Mouse (Mus musculus) ES-E14 (cell line): Measurements from ENCODE around the gene Cited1. TPM values are rescaled to one million over a fixed set of nuclear protein-coding genes. Genes with fewer than 3 reads are reported as not detected.

ENCODE experiments used
- DNase-seq: peaks from one replicate; pipeline ENCODE4 v3.0.0-alpha.2; 2013; ENCODE audit warnings: low read depth, low spot score
- H3K27ac ChIP-seq: 2 replicates; pipeline ENCODE4 v1.5.1; 2012; ENCODE audit warnings: low read depth, mild to moderate bottlenecking, low read length, moderate library complexity, mixed read lengths; ENCODE audit not compliant: poor library complexity, insufficient read depth, severe bottlenecking
- H3K36me3 ChIP-seq: 2 replicates; pipeline ENCODE4 v1.6.1; 2012; ENCODE audit warnings: mild to moderate bottlenecking, low read length, moderate library complexity, mixed read lengths; ENCODE audit not compliant: control insufficient read depth, poor library complexity, insufficient read depth, severe bottlenecking
- H3K4me1 ChIP-seq, 2 experiments: fragments of 150-350 bp in 1 of 2; sonication (generic) in 1 of 2; 2 replicates each; pipeline ENCODE4 v1.6.1; 2012; ENCODE audit warnings: low read length in 2 of 2, mild to moderate bottlenecking in 1 of 2, mixed read lengths in 1 of 2; ENCODE audit not compliant: control insufficient read depth in 2 of 2, insufficient read depth in 2 of 2, poor library complexity in 1 of 2
- H3K4me3 ChIP-seq, 2 experiments: fragments of 150-350 bp in 1 of 2; sonication (generic) in 1 of 2; 2 replicates each; pipeline ENCODE4 v1.5.1; 2012; ENCODE audit warnings: low read length in 2 of 2, low read depth in 1 of 2, mild to moderate bottlenecking in 1 of 2, mixed read lengths in 1 of 2; ENCODE audit not compliant: insufficient read depth in 1 of 2, poor library complexity in 1 of 2, severe bottlenecking in 1 of 2
- H3K9ac ChIP-seq: 2 replicates; pipeline ENCODE4 v1.6.1; 2012; ENCODE audit warnings: low read depth, mild to moderate bottlenecking, low read length, mixed read lengths; ENCODE audit not compliant: poor library complexity, insufficient read depth, severe bottlenecking
- H3K9me3 ChIP-seq: fragments of 150-350 bp; sonication (generic); 2 replicates; pipeline ENCODE4 v1.6.1; 2012; ENCODE audit warnings: low read depth, mild to moderate bottlenecking, low read length; ENCODE audit not compliant: control insufficient read depth, insufficient read depth
- CHD2 ChIP-seq: IDR thresholded peaks from 2 replicates; pipeline ENCODE4 v1.6.1; 2014; ENCODE audit warnings: mild to moderate bottlenecking, low read depth, low read length, inconsistent platforms
- HCFC1 ChIP-seq: IDR thresholded peaks from 2 replicates; pipeline ENCODE4 v1.6.1; 2012; ENCODE audit warnings: low read length, inconsistent platforms, borderline replicate concordance; ENCODE audit not compliant: insufficient read depth
- MAFK ChIP-seq: IDR thresholded peaks from 2 replicates; pipeline ENCODE4 v1.6.1; 2014; ENCODE audit warnings: mild to moderate bottlenecking, low read depth, low read length, inconsistent platforms; ENCODE audit not compliant: insufficient read depth
- ZC3H11A ChIP-seq: IDR thresholded peaks from 2 replicates; pipeline ENCODE4 v1.6.1; 2012; ENCODE audit warnings: low read depth, mild to moderate bottlenecking, inconsistent platforms, low read length, borderline replicate concordance
- ZNF384 ChIP-seq: IDR thresholded peaks from 2 replicates; pipeline ENCODE4 v1.6.1; 2012; ENCODE audit warnings: low read depth, low read length, inconsistent platforms
- in situ Hi-C, 2 experiments: fragments of 600-800 bp; cut with MboI; formaldehyde crosslinking; loops; one replicate each; pipeline ENCODE4 v1.15.1; 2025; ENCODE audit warnings: low sequenced_read_pairs in 2 of 2, inconsistent platforms in 1 of 2; ENCODE audit not compliant: unreplicated experiment in 2 of 2
- total RNA-seq: library from RNA; depleted of rRNA; stranded (reverse); fragments of 300-350 nt; gene quantifications from 2 replicates; pipeline ENCODE4 v1.2.3, GENCODE M21; 2012

The Cited1 gene
- total RNA-seq, 1 experiment, result 9.3 TPM

- in situ Hi-C loops, result no loop called here
- no peak for TF ChIP-seq CHD2
- no peak for TF ChIP-seq ZNF384
- TF ChIP-seq HCFC1, result no peak
- no peak for TF ChIP-seq MAFK
- no peak for TF ChIP-seq ZC3H11A
- Histone ChIP-seq H3K27ac (no peak overlapping the region), H3K36me3 (no peaks in the 10 kb centered on the region), H3K4me1 (no peaks in the 10 kb centered on the region), H3K4me3 (no peak overlapping the region), H3K9ac (no peak overlapping the region), H3K9me3 (no peaks in the 10 kb centered on the region)
- no peak for DNase-seq
These were observed 1.9 kb upstream of the Cited1 start for GRCm38 (mm10) chrX:102253892-102254291.

GRCm38 (mm10) chrX:102251221-102251936 is 602 bp downstream of the Cited1 start:
- TF ChIP-seq MAFK (no peak), HCFC1 (no peak), CHD2 (no peak), ZC3H11A (no peak), ZNF384 (no peak)
- DNase-seq, result no peak
- no peaks in the 10 kb centered on the region for H3K9me3 ChIP-seq
- H3K9ac ChIP-seq, result peak overlapping the region; percentile 64
- in situ Hi-C loops, result no loop called here
- H3K27ac ChIP-seq, result no peak overlapping the region
- no peaks in the 10 kb centered on the region for H3K4me1 ChIP-seq
- H3K4me3 ChIP-seq, result peak overlapping the region; percentile 70
- H3K36me3 ChIP-seq, result no peaks in the 10 kb centered on the region

- in situ Hi-C loops, result no loop called here
- Histone ChIP-seq H3K9me3 (no peaks in the 10 kb centered on the region), H3K4me3 (peak overlapping the region; percentile 64 to 70), H3K4me1 (no peaks in the 10 kb centered on the region), H3K9ac (peak overlapping the region; percentile 10; the same call in 1 of the 2 replicates), H3K36me3 (no peaks in the 10 kb centered on the region), H3K27ac (no peak overlapping the region)
- no peak for DNase-seq
- TF ChIP-seq HCFC1 (no peak), ZNF384 (no peak), ZC3H11A (no peak), CHD2 (no peak), MAFK (no peak)
These were observed 1.1 kb downstream of the Cited1 start for GRCm38 (mm10) chrX:102250891-102251170.

GRCm38 (mm10) chrX:102250150-102250890 is 1.7 kb downstream of the Cited1 start:
- Histone ChIP-seq H3K4me1 (no peaks in the 10 kb centered on the region), H3K9me3 (no peaks in the 10 kb centered on the region), H3K27ac (no peak overlapping the region), H3K36me3 (no peaks in the 10 kb centered on the region), H3K9ac (peak overlapping the region; percentile 10; the same call in 1 of the 2 replicates), H3K4me3 (peak overlapping the region; percentile 64 to 70)
- DNase-seq, result no peak
- TF ChIP-seq ZC3H11A, result no peak
- no peak for TF ChIP-seq MAFK
- TF ChIP-seq HCFC1, result no peak
- no peak for TF ChIP-seq CHD2
- TF ChIP-seq ZNF384, result peak; percentile 69
- in situ Hi-C loops, result no loop called here
